Mouse (Mus musculus) megakaryocyte progenitor cell, adult 5-6 weeks (primary cell): ENCODE measurements around the gene Slc25a14. TPM values are rescaled to one million over a fixed set of nuclear protein-coding genes. Genes with fewer than 3 reads are reported as not detected.

Source experiments
- total RNA-seq, 2 experiments: library from RNA; stranded (forward) in 1 of 2; stranded (reverse) in 1 of 2; fragments of 157-497, 149-512 nt in 1 of 2; fragments of 200-1000 nt in 1 of 2; gene quantifications; 2 replicates each; pipeline versions ENCODE4 v1.2.3 to v1.2.4; 2015 to 2017

The Slc25a14 gene
- total RNA-seq, 2 experiments from 2014 or later, result 5.0 to 8.3 TPM

Other genes with a start within 250 kb of the Slc25a14 start
- gene Elf4, start 160.3 kb upstream of the Slc25a14 start, total RNA-seq (2015), result 54.9 and 57.2 TPM in 2 replicates
- gene Elf4, start 160.3 kb upstream of the Slc25a14 start, total RNA-seq (2017), result 12.7 and 13.2 TPM in 2 replicates
- 86.4 and 93.7 TPM in 2 replicates for gene Aifm1, start 109.8 kb upstream of the Slc25a14 start, total RNA-seq (2015)
- gene Aifm1, start 109.8 kb upstream of the Slc25a14 start, total RNA-seq (2017), result 85.2 and 105 TPM in 2 replicates
- gene Rab33a, start 104.1 kb upstream of the Slc25a14 start, total RNA-seq (2015), result 0.17 and 0.84 TPM in 2 replicates
- gene Rab33a, start 104.1 kb upstream of the Slc25a14 start, total RNA-seq (2017), result 0.14 TPM in 1 of 2 replicates, not detected in the other
- 57.9 and 69.2 TPM in 2 replicates for gene Zfp280c, start 28.9 kb upstream of the Slc25a14 start, total RNA-seq (2015)
- gene Zfp280c, start 28.9 kb upstream of the Slc25a14 start, total RNA-seq (2017), result 22.4 and 30.0 TPM in 2 replicates
- not detected in 2 replicates for gene Gpr119, start 51.1 kb downstream of the Slc25a14 start, total RNA-seq (2015)
- not detected in 2 replicates for gene Gpr119, start 51.1 kb downstream of the Slc25a14 start, total RNA-seq (2017)
- gene Rbmx2, start 71.6 kb downstream of the Slc25a14 start, total RNA-seq (2015), result 17.0 and 20.5 TPM in 2 replicates
- gene Rbmx2, start 71.6 kb downstream of the Slc25a14 start, total RNA-seq (2017), result 16.4 and 16.9 TPM in 2 replicates